Mouse (Mus musculus) megakaryocyte progenitor cell, adult 5-6 weeks (primary cell): ENCODE measurements around the gene Btbd1. TPM values are rescaled to one million over a fixed set of nuclear protein-coding genes. Genes with fewer than 3 reads are reported as not detected.
A peak's percentile ranks its signal among the peaks of the same experiment; 100 is the strongest.

ENCODE experiments used
- ATAC-seq: replicated peaks from 2 replicates; pipeline ENCODE4 v1.8.0; 2016; ENCODE audit warnings: mild to moderate bottlenecking, moderate TSS enrichment, inconsistent platforms; ENCODE audit not compliant: poor library complexity
- total RNA-seq, 2 experiments: library from RNA; stranded (forward) in 1 of 2; stranded (reverse) in 1 of 2; fragments of 157-497, 149-512 nt in 1 of 2; fragments of 200-1000 nt in 1 of 2; gene quantifications; 2 replicates each; pipeline versions ENCODE4 v1.2.3 to v1.2.4; 2015 to 2017

Btbd1 gene
- total RNA-seq, 2 experiments from 2014 or later: 59.1 to 105 TPM

DNA sequence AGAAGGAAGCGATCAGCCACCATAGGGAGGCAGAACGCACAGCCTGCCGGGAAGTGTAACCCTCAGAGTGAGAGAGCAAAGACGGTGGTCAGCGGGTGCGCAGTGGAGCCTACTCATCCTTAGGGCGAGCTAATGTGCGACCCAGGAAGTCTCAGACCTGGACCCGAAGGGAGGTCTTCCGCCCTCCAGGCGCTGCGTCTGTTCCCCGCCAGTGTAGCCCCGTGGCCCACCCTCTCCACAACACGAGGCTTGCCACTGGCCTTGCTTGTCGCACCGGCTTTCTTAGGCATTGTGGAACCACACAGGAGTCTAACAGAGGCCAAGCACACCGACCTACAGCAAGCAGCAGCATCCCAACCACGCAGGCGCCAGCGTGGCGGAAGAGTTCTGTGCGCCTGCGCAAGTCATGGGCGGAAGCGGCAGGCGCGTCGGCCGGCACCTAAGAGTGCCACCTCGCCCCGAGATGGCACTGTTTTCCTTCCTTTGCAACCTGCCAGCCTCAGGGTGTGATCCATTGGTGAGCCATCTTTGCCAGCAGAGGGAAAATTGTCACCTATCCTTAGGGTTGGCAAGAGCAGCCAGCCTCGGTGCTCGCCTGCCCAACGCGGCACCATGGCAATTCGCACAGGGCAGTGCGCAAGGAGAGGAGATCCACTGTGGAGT, 40.0 kb downstream of the Btbd1 start, which contains the start of gene 3110040N11Rik:
Gene 3110040N11Rik, minus strand, starts transcription at position 384 of the 663 bp plus-strand sequence.
- peak; percentile 93 for ATAC-seq

DNA sequence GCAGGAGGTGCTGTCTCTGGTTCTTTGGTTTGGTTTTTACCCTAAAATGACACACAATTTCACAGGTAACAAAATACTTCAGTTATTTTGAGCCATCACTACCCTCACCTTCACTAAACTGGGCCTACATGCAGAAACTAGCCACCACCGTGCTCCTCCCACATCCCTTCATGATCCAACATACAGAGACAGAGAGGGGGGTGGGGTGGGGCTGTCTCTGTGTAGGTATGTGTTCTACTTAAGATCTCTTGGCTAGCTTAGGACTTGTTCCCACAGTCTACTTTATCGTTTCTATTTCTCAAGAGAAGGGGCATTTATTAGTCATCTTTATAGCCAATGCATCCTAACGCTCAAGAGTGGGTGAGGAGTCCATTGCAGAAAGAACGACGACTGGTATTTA, 40.7 kb downstream of the Btbd1 start:
- ATAC-seq: peak; percentile 17; the same call in 1 of the 2 replicates

DNA sequence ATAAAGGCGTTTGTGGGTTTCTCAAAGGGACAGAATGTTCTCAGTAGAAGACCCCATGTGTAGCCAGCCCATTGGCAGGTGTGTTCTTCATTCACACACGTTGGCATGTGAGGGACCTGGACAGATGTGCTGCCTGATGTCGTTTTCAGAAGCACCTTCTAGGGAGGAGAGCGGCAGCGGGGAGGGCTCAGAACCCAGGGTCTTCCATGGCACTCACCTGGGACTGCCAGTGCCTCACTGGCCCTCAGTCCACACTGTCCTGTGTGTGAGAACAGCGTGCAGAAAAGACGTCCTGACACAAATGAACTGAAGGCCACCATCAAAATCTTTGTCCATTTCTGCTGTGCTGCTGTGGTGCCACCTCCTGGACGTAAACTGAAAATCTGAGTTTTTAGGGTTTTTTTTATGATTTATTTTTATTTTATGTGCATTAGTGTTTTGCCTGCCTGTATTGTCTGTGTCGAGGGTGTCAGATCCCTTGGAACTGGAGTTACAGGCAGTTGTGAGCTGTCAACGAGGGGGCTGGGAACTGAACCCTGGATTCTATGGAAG, 51.5 kb downstream of the Btbd1 start:
- ATAC-seq: peak; percentile 60

DNA sequence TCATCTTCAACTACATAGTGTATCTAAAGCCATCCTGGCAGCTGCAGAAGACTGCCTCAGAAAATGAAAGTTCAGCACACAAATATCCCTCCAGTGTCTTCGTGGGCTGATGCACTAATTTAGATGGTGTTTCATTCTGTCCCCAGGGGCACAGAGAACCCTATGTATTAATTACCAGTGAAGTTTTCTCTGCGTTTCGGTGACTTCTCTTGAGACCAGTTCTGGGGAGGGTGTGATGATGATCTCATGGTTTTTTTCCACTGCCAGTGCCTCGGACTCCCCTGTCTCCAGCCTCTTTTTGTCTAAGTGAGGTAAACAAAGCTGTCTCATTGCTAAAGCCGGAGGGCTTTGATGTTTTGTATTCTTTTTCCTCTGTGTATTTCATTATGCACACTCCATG, 53.9 kb downstream of the Btbd1 start:
- ATAC-seq: no peak

DNA sequence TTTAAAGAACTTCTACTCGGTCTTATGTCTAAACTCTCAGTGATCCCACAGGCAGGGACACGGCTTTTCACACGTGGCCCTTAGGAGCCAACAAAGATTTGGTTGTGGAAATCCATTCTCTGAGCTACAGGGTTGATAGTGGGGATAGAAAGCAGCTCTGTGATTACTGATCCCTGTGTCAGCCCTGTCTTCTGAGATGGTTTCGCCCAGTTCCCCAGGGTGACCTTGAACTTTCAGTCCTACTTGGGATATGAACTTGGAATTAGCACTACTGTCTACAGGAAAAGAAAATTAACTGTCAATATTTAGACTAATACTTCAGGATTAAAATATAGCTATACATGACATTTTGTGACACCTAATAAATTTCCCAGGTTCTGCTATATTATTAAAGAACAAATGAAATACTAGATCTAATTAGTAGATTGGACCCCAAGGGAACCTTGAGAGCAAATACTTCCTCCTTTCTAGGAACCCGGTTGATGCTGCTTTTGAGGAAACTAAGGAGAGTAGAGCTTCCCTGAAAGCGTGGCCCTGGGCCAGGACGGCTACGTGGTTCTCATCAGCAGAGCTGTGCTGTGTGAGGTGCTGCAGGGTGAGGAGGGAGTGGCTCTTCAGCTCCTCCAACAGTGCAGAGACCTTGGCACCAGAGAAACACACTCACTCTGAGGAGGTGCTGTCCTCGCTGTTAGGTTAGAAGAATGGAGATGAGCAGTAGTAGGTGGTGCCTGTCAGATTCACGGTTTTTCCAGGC, 56.3 kb downstream of the Btbd1 start:
- peak; percentile 48 for ATAC-seq

DNA sequence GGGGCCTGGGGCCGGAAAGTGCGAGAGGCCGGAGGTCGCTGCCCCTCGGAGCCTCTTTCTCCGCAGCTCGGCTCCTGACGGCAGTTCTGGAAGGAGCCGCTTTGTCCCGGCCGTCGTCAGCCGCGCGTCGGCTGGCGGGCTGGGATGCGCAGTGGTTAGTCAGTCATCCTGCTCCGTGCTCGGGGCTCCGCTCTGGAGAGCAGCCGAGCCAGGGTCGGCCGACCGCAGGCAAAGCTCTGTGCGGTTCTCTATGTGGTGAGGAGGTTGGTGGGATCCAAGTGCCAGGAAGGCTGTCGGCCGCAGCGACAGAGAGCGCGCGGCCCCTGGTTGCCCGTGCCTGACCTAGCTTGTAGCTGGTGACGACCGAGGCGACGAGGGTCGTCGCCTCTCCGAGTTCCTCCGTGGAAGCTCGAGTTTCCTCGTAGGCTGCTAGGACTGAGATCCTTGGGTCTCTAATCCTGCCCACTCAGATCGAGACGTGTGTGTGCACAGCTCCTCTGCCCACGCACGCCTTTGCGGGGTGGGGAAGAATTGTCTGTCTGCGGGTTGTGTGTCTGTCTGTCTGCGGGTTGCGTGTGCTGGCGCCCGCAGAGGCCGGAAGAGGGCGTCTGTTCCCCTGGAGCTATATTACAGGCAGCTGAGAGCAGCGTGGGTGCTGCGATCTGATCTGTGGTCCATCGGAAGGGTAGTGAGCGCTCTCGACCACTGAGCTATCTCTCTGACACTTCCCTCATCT, 66.0 kb downstream of the Btbd1 start:
- peak; percentile 71 for ATAC-seq

DNA sequence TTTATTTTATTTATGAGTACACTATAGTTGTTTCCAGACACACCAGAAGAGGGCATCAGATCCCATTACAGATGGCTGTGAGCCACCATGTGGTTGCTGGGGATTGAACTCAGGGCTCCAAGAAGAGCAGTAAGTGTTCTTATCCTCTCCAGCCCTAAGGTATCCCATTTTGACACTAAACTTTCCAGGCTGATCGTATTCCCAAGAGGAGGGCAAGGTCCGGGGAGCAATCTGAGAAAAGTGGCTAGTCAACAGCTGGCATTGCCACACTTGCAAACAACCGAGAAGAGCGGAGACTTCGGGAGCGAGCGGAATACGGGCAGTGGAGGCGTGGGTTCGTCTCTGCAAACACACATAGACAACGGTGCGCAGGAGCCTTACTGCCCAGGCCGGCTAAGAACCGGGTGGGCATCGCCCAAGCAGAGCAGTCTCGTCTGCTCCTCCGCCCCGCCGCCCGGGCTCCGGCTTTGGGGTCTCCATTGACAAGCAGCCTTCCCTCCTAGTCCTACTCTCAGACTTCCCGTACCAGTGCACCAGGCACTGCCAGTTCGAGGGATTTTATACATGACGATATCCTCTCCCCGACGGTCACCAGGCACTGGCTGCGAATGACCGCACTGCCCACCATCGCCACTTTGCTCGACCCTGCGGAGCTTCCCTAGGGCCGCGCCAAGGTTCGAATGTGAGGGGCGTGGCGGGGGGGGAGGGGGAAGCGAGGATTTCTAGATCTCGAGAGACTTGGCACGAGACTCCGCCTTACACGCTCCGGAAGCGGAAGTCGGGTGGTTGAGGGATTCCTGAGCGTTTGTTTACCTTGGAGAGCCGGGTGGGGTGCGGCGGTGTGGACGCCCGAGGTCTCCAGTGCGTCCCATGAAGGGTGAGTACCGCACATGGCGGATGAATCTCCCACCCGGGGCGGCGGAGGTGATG, 66.8 kb downstream of the Btbd1 start, which contains the start of gene Ramac:
Gene Ramac, plus strand, starts transcription at position 746 of the 930 bp plus-strand sequence.
- ATAC-seq: peak; percentile 93

DNA sequence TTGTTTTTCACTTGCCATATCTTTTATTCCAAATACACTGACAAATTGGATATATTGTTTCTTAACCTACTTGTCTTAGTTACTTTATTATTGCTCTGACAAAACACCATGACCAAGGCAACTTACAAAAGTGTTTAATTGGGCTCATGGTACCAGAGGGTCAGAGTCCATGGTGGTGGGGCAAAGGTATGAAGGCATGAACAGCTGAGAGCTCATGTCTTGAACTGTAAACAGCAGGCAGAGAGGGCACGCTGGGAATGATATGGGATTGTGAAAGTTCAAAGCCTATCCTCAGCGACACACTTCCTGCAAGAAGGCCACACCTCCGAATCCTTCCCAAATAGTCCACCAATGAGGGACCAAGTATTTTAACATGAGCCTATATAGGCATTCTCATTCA, 81.3 kb downstream of the Btbd1 start:
- ATAC-seq: no peak

DNA sequence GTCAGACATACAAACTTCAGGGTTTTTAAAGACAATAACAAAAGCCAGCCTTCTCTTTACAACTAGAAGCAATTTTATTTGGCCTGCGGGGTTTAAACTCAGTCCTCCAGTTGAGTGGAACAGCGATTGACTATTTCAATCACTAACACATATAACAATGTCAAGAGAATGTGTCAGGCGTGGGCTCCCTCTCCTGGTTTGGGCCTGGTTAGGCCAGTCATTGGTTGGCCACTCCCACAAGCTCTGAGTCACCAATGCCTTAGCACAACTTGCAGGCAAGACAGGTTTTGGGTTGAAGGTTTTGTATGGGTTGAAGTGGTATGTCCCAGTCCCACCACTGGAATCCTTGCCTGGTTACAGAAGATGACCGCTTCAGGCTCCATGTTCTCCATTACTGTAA, 85.1 kb downstream of the Btbd1 start:
- ATAC-seq: peak; percentile 83

Other genes starting within 250 kb of the Btbd1 start
- 0.44 TPM in 2 replicates for gene Homer2, start 121.9 kb downstream of the Btbd1 start, total RNA-seq (2015)
- 0.71 and 0.74 TPM in 2 replicates for gene Homer2, start 121.9 kb downstream of the Btbd1 start, total RNA-seq (2017)
- gene Ramac, start 66.5 kb downstream of the Btbd1 start, total RNA-seq (2015): 92.8 and 94.7 TPM in 2 replicates
- gene Ramac, start 66.5 kb downstream of the Btbd1 start, total RNA-seq (2017): 75.0 and 79.8 TPM in 2 replicates
- 28.1 and 45.7 TPM in 2 replicates for gene 3110040N11Rik, start 40.0 kb downstream of the Btbd1 start, total RNA-seq (2015)
- 96.3 and 102 TPM in 2 replicates for gene 3110040N11Rik, start 40.0 kb downstream of the Btbd1 start, total RNA-seq (2017)
- gene Gm10160, start 26.4 kb upstream of the Btbd1 start, total RNA-seq (2015): not detected in 2 replicates
- gene Gm10160, start 26.4 kb upstream of the Btbd1 start, total RNA-seq (2017): not detected in 2 replicates
- gene Tm6sf1, start 29.6 kb upstream of the Btbd1 start, total RNA-seq (2015): 186 and 194 TPM in 2 replicates
- gene Tm6sf1, start 29.6 kb upstream of the Btbd1 start, total RNA-seq (2017): 159 and 203 TPM in 2 replicates
- 0.37 and 1.6 TPM in 2 replicates for gene Hdgfl3, start 105.0 kb upstream of the Btbd1 start, total RNA-seq (2015)
- 0.87 and 1.5 TPM in 2 replicates for gene Hdgfl3, start 105.0 kb upstream of the Btbd1 start, total RNA-seq (2017)
- gene Bnc1, start 162.9 kb upstream of the Btbd1 start, total RNA-seq (2015): not detected in 2 replicates
- gene Bnc1, start 162.9 kb upstream of the Btbd1 start, total RNA-seq (2017): not detected in 2 replicates